Mouse (Mus musculus) embryonic fibroblast, embryonic 13.5 days (primary cell): ENCODE results near the gene Ctsd.

Source experiments
- CTCF ChIP-seq: IDR thresholded peaks from 2 replicates; pipeline ENCODE4 v1.5.1; 2011; ENCODE audit warnings: mild to moderate bottlenecking, control low read depth, low read length, moderate library complexity, borderline replicate concordance; ENCODE audit not compliant: insufficient read depth
- POLR2A ChIP-seq: IDR thresholded peaks from 2 replicates; pipeline ENCODE4 v1.6.1; 2011; ENCODE audit warnings: low read depth, mild to moderate bottlenecking, control low read depth, low read length, moderate library complexity

GRCm38 (mm10) chr7:142381175-142381574, 6.7 kb downstream of the Ctsd start:
- TF ChIP-seq CTCF (no peak), POLR2A (no peak)
